Mouse (Mus musculus): ENCODE results near the gene Mecom.

GRCm38 (mm10) chr3:30269253-30269652, 278.6 kb downstream of the Mecom start:
- TF ChIP-seq CTCF (IDR thresholded peaks at IDR 0.05; ENCODE audit: low read depth, low read length) (no peak), POLR2A (IDR thresholded peaks at IDR 0.05; ENCODE audit: borderline replicate concordance, low read depth, low read length) (no peak)
